Mouse (Mus musculus): ENCODE results near the gene Midn. TPM values are rescaled to one million over a fixed set of nuclear protein-coding genes. Genes with fewer than 3 reads are reported as not detected.

The Midn gene
- polyA plus RNA-seq, 1 experiment from 2014 or later, result 25.7 TPM

DNA sequence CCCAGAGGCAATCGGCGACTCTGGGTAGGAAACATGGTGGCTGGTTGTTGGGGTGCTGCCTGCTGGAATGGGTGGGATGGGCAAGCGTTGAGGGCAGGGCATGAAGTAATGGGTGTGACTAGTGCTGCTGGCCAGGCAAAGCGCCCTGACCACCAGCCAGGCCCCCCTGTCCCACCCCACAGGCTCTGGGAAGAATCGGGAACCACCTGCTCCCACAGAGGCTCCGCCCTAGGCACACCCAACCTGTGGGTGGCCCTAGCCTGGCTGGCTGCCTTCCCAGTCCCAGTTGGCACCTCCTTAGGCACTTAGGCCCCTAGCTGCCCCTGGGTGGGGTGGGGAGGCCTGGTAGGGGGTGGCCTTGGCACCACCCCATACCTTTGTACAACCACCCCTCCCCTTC lies 2.2 kb upstream of the Midn start:
- Histone ChIP-seq H3K27ac (no peak overlapping the region; the same call in 1 of the 2 replicates), H3K4me3 (no peak overlapping the region), H3K27me3 (no peaks in the 10 kb centered on the region), H3K4me2 (no peak overlapping the region), H3K36me3 (peaks cover 43% of the 10 kb centered on the region), H3K9me3 (no peaks in the 10 kb centered on the region), H3K4me1 (peaks cover 48% of the 10 kb centered on the region), H3K9ac (peak overlapping the region; percentile 37)
- ATAC-seq (ENCODE audit: insufficient number of reproducible peaks, insufficient read depth, low FRiP score, low TSS enrichment, low read depth), result no peak
- 87% methylated on average over 6 of the region's 6 CpGs for WGBS

DNA sequence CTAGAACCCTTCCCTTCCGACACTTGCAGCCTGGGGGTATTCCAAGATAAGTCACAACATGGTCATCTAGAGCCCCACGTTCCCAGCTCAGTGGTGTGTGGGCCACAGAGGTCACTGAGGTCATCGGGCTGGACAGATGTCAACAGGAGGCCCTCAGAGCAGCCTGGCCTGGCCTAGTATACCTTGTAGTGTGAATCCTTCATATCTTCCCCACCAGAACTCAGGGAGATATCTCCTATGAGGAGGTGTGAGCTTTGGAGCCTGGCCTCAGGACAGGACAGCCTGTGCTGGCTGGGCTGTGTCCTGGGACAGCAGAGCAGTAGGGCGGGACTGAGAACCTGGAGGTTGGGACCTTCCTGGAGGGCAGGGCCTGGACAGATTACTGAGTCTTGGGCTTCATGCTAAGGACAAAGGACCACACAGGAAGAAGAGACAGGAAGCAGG lies 1.5 kb upstream of the Midn start:
- Histone ChIP-seq H3K9me3 (no peaks in the 10 kb centered on the region), H3K27ac (peak overlapping the region; percentile 100; the same call in 1 of the 2 replicates), H3K4me3 (peak overlapping the region; percentile 4; the same call in 1 of the 2 replicates), H3K27me3 (no peaks in the 10 kb centered on the region), H3K4me1 (peaks cover 43% of the 10 kb centered on the region), H3K36me3 (peaks cover 49% of the 10 kb centered on the region), H3K9ac (peak overlapping the region; percentile 96; the same call in 1 of the 2 replicates), H3K4me2 (0 out of 2 replicates have a peak overlapping the region, but pooled peaks have one; percentile 2)
- ATAC-seq (ENCODE audit: insufficient number of reproducible peaks, insufficient read depth, low FRiP score, low TSS enrichment, low read depth), result no peak
- WGBS, result 63% methylated on average over 4 of the region's 4 CpGs

DNA sequence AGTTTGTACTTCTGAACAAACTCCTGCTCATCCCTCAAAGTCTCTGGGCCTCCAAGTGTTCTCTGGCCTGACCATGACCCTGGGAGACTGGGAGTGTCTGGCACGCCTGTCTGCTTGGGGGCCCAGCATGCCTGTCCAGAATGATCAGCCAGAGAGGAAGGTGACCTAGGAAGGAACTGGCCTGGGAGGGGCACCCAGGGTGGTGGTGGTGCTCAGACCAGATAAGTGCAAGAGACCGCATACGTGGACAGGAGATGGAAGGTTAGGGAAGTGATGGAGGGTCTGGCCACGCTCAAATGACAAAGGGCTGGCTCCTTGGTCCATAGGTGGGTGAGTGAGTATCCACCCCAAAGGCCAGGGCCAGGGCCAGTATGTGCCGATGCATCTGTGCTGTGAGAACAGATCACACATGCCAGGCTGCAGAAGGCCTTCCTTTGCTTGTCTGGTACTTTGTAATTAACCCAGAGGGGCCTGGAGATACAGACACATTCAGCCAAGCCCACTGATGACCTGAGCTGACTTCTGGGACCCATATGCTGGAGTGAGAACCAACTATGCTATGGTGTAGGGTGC lies 840 bp upstream of the Midn start:
- Histone ChIP-seq H3K4me2 (peak overlapping the region; percentile 98), H3K9ac (peak overlapping the region; percentile 96), H3K9me3 (no peaks in the 10 kb centered on the region), H3K4me3 (peak overlapping the region; percentile 97), H3K36me3 (peaks cover 56% of the 10 kb centered on the region), H3K27me3 (no peaks in the 10 kb centered on the region), H3K27ac (peak overlapping the region; percentile 100), H3K4me1 (peaks cover 50% of the 10 kb centered on the region)
- WGBS, result 71% methylated on average over 5 of the region's 5 CpGs
- no peak for ATAC-seq (ENCODE audit: insufficient number of reproducible peaks, insufficient read depth, low FRiP score, low TSS enrichment, low read depth)

DNA sequence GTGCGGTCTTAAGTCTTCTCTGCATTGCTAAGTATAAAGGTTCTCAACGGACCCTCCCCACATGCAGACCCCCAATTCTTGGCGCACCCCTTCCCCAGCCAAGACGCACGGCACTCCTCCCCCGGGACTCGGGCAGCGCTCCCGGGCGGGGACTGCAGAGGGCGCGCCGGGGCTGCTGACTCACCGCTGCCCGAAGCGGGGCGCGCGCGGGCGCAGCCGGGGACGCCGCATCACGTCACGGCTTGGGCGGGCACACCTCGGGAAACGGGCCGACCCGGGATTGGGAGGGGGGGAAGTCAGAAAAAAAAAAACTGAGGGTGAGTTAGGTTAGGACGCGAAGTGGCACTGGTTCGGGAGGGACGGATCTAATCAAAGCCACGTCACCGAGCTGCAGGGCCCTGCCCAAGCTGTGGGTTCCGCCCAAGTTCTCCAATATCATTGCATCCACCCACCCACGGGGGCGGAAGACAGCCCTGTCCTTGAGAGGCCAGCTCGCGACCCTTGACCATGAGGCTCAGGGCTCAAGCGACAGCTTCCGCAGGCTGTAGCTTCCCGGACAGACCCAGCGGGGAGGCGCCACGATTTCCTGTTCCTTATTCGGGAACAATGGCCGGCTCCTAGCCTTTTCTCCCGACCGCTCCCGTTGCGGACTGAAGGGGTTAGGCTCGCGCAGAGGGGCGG lies 678 bp downstream of the Midn start:
- H3K9ac ChIP-seq, result peak overlapping the region; percentile 96
- peak overlapping the region; percentile 97 for H3K4me3 ChIP-seq
- peaks cover 53% of the 10 kb centered on the region for H3K4me1 ChIP-seq
- H3K9me3 ChIP-seq, result no peaks in the 10 kb centered on the region
- peaks cover 66% of the 10 kb centered on the region for H3K36me3 ChIP-seq
- peak overlapping the region; percentile 100 for H3K27ac ChIP-seq
- H3K4me2 ChIP-seq, result peak overlapping the region; percentile 98
- peak; percentile 41 for ATAC-seq (ENCODE audit: insufficient number of reproducible peaks, insufficient read depth, low FRiP score, low TSS enrichment, low read depth)
- H3K27me3 ChIP-seq, result no peaks in the 10 kb centered on the region
- WGBS, result under 1% methylated on average over 57 of the region's 57 CpGs

DNA sequence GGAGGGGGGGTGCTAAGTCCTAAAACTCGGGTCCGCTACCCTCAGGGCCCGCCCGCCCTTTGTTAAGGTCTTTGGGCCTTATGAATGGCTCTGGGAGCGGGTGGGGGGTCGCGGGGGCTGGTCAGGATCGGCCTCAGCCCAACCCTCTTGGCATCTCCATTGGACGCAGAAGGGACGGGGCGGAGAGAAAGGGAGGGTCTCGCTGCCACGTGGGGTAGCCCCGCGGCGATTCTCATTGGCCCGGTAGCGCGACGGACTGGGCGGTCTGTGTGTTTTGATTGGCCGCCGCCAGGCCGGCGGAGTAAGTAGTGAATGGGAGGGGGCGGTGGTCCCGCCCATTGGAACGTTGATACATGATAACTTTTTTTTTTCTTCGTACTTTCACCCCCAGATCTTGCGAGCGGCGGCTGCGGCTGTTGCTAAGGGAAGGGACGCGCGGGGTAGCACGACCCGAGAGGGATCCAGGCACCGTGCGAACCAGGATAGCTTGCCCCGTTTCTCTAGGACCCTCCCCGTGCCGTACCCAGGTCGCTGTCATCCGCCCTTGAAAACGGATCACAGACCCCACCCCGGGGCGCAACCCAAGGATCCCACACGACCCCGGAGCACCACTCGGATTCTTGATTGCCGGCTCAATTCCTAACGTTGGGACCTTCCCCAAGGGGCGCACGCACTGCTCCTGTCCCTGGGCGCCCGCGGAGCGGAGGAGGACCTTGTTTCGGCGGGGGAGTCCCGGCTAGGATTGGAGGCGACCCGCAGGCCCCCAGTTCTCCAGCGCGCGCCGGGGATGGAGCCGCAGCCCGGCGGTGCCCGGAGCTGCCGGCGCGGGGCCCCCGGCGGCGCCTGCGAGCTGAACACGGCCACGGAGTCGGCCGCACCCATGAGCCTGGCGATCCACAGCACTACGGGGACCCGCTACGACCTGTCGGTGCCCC lies 1.5 kb downstream of the Midn start:
- peak; percentile 70 for ATAC-seq (ENCODE audit: insufficient number of reproducible peaks, insufficient read depth, low FRiP score, low TSS enrichment, low read depth)
- no peaks in the 10 kb centered on the region for H3K27me3 ChIP-seq
- peak overlapping the region; percentile 100 for H3K27ac ChIP-seq
- peak overlapping the region; percentile 98 for H3K4me2 ChIP-seq
- no peaks in the 10 kb centered on the region for H3K9me3 ChIP-seq
- H3K4me3 ChIP-seq, result peak overlapping the region; percentile 97
- H3K36me3 ChIP-seq, result peaks cover 66% of the 10 kb centered on the region
- peak overlapping the region; percentile 96 for H3K9ac ChIP-seq
- H3K4me1 ChIP-seq, result peaks cover 61% of the 10 kb centered on the region
- under 1% methylated on average over 87 of the region's 88 CpGs for WGBS

DNA sequence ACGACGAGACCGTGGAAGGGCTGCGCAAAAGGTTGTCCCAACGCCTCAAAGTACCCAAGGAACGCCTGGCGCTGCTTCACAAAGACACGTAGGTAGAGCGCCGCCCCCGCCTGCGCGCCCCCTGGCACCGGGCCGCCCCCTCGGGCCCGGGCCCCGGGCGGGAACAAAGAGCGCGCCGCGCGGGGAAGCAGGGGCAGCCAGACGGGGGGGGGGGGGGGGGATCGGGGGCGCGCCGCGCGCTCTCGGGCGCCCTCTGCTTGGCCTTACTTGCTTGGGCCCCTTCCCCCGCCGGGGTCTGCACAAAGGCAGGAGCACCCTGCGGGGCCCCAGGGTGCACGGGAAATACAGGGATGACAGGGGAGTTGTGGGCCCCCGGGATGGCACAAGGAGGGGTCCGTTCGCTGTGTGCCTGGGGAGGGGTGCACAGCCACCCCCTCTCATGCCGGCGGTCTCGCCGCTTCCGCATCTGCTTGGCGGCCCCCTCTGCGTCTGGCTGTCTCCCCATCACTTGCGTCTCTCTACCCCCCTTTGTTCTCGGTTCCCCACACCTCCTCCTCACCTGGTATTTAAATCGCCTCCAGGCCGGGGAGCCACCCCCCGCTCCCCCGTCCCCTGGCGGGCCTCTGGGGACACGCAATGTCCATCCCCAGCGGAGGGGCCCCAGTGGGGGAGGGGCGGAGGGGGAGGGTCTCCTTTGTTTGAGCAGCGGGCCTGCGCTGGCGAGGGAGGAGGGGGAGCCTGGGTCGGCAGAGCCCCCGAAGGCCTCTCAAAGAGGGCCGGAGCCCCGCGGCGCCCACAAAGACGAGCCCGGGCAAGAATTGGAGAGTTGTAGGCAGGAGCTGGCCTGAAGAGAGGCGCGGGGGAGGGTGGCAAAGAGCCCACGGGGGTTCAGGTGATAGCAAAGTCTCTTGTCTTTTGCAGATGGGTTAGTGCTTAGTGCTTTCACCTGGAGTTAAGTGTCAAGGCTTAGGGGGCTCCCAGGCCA lies 2.4 kb downstream of the Midn start:
- under 1% methylated on average over 59 of the region's 71 CpGs for WGBS
- Histone ChIP-seq H3K4me1 (peaks cover 63% of the 10 kb centered on the region), H3K4me2 (peak overlapping the region; percentile 98), H3K4me3 (peak overlapping the region; percentile 97), H3K36me3 (peaks cover 66% of the 10 kb centered on the region), H3K9ac (peak overlapping the region; percentile 96), H3K9me3 (no peaks in the 10 kb centered on the region), H3K27me3 (no peaks in the 10 kb centered on the region), H3K27ac (peak overlapping the region; percentile 100)
- no peak for ATAC-seq (ENCODE audit: insufficient number of reproducible peaks, insufficient read depth, low FRiP score, low TSS enrichment, low read depth)

DNA sequence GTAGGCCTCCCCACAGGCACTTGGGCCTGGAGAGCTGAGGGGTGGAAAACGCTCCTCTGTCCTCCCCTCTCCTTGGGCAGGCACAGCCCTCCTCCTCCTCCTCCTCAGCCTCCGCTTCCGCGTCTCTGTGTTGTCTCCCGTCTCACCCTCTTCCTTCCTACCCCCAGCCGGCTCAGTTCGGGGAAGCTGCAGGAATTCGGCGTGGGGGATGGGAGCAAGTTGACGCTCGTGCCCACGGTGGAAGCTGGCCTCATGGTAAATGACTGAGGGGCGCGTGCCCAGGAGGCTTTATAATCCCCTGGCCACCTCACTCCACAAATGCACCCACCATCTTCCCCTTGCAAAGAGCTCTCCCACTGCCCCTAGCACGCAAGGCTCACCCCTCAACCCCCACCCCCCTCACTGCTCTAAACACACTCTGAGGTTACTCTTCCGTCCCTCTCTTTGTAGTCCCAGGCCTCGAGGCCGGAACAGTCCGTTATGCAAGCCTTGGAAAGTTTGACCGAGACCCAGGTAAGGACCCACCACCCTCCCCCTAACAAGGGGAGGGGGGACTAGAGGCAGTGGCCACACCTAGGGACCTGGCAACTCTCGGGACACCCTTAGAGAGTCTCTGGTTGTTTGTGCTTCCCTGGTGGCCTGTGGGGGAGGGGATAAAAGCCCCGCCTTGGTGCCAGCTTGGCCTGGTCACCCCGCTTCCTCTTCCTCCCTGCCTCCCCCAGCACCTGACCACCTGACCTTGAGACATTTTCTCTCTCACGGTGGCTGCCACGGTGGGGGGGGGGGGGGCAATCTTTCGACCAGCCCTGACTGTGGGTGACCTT lies 3.4 kb downstream of the Midn start:
- ATAC-seq (ENCODE audit: insufficient number of reproducible peaks, insufficient read depth, low FRiP score, low TSS enrichment, low read depth), result no peak
- Histone ChIP-seq H3K4me2 (peak overlapping the region; percentile 98), H3K27me3 (no peaks in the 10 kb centered on the region), H3K27ac (peak overlapping the region; percentile 100), H3K9me3 (no peaks in the 10 kb centered on the region), H3K9ac (peak overlapping the region; percentile 96), H3K4me1 (peaks cover 61% of the 10 kb centered on the region), H3K36me3 (peaks cover 66% of the 10 kb centered on the region), H3K4me3 (peak overlapping the region; percentile 97)
- under 1% methylated on average over 26 of the region's 26 CpGs for WGBS

DNA sequence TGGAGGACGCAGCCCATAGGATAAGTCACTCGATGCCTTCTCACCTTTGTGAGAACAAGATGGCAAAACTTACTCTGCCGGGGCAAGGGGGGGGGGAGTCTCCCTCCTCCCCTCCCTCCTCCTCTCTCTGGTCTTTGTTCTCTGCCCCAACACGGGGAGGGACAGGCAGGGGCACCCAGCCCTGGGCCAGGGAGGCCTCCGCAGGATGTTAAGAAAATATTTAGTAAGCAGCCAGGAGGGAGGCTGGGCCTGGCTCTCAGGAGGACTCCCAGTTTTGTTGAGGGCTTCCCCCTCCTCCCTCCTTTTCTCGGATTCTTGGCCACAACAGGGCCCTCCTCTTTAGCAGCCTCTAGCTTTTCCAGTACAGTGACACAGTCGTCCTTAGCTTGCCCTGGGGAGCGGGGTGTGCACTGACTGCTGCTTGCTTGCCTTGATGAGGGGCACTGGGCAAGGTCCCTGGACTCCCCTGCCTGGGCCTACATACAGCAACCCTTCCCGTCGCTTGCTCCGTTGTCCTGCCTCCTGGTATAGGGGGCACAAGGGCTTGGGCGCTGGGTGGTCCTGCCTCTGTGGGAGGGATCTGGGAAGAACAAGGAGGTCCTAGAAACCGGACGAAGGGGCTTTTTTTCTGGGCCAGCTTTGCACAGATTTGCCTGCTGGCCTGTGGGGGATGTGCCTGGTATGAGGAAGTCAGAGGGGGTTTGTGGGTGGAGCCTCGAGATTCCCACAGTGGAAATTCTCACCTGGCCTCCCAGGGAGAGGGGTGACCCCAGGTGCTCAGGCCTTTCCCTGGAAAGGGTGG lies 4.2 kb downstream of the Midn start:
- Histone ChIP-seq H3K27me3 (no peaks in the 10 kb centered on the region), H3K4me1 (peaks cover 63% of the 10 kb centered on the region), H3K27ac (peak overlapping the region; percentile 100), H3K9ac (peak overlapping the region; percentile 96), H3K4me2 (peak overlapping the region; percentile 98), H3K36me3 (peaks cover 67% of the 10 kb centered on the region), H3K9me3 (no peaks in the 10 kb centered on the region), H3K4me3 (peak overlapping the region; percentile 97)
- no peak for ATAC-seq (ENCODE audit: insufficient number of reproducible peaks, insufficient read depth, low FRiP score, low TSS enrichment, low read depth)
- 2% methylated on average over 15 of the region's 15 CpGs for WGBS

DNA sequence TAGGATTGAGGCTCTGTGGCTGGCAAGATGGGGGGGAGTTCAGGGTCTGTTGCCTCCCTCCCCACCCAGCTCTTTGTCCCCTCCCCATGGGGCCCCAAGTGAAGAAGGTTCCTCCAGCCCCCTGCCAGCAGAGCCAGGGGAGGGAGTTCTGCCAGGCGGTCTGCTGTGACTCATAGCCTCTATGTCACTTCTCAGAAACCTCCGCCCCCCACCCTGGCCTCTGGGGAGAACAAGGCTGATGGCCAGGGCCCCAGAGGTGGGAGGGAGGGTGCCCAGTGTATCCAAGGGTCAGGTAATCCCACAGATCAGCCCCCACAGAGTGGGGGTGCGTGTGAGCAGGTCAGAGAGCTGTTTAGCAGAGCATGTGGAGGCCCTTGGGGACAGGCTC lies 4.8 kb downstream of the Midn start:
- Histone ChIP-seq H3K9me3 (no peaks in the 10 kb centered on the region), H3K36me3 (peaks cover 71% of the 10 kb centered on the region), H3K27me3 (no peaks in the 10 kb centered on the region), H3K9ac (peak overlapping the region; percentile 96), H3K4me2 (peak overlapping the region; percentile 98), H3K4me1 (peaks cover 62% of the 10 kb centered on the region), H3K4me3 (peak overlapping the region; percentile 97), H3K27ac (peak overlapping the region; percentile 100)
- WGBS, result 40% methylated on average over 3 of the region's 3 CpGs
- no peak for ATAC-seq (ENCODE audit: insufficient number of reproducible peaks, insufficient read depth, low FRiP score, low TSS enrichment, low read depth)
